Mouse (Mus musculus) c-Kit-positive CD71-positive TER-119-positive erythroid progenitor cells, embryonic 14.5 days (primary cell): ENCODE measurements around the gene Arhgef40.
"Not testable (repeated sequence)": the region's sequence is repeated elsewhere in the genome, so short reads cannot be mapped to it uniquely, and the experiment has no call there.

Experiments used
- DNase-seq: peaks from one replicate; pipeline ENCODE4 v3.0.0-alpha.2; 2013; ENCODE audit warnings: low spot score

The Arhgef40 gene

DNA sequence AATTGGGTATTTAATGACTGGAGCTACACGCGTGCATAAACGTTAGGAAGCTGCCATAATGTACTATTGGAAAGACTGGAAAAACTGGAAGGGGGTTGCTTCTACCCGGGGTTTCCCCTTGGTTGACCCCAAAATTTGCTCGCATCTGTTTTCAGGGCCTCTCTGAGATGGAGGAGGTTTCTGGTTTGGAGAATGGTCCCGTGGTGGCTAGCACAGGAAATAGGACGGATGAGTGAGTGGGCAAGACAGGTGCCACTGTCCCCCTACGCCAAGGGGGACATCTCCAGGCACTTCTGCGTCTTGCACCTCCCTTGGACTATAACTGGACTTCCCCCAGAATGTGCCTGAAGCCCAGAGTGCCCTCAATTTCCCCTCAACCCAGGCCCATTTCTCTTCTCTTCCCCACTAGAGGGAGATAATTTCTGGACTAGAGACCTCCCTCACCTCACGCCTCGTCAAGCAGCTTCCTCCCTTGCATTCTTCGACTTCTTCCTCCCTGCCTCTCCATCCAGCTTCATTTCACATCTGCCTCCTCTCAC is 34.6 kb downstream of the Arhgef40 start:
- DNase-seq: no peak

- peak; percentile 94 for DNase-seq
These were observed 35.2 kb downstream of the Arhgef40 start for GRCm38 (mm10) chr14:52019590-52020340.

- peak; percentile 81 for DNase-seq
These were observed 36.1 kb downstream of the Arhgef40 start, which contains the start of gene Zfp219 for GRCm38 (mm10) chr14:52020486-52021137. Gene Zfp219, minus strand, starts transcription at chr14:52020733.

DNA sequence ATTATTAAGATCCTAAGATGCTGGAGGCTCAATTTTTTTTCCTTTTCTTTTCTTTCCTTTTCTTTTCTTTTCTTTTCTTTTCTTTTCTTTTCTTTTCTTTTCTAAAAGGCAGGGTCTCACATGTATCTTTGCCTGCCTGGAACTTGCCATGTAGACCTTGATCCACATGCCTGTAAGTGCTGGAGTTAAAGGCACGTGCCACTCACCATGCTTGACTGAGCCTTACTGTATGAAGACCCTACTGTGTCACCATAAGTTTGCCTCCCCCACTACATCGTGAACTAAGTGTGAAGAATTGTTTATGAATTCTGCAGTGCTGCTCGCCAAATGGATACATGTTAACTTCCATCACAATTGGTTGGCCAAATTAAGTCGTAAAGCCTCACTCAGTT is 36.6 kb downstream of the Arhgef40 start:
- no peak for DNase-seq

- no peak for DNase-seq
These were observed 37.2 kb downstream of the Arhgef40 start for GRCm38 (mm10) chr14:52021568-52022212.

GRCm38 (mm10) chr14:52022244-52022708 is 37.8 kb downstream of the Arhgef40 start:
- no peak for DNase-seq

- peak; percentile 82 for DNase-seq
These were observed 38.4 kb downstream of the Arhgef40 start for GRCm38 (mm10) chr14:52022709-52023459.

DNA sequence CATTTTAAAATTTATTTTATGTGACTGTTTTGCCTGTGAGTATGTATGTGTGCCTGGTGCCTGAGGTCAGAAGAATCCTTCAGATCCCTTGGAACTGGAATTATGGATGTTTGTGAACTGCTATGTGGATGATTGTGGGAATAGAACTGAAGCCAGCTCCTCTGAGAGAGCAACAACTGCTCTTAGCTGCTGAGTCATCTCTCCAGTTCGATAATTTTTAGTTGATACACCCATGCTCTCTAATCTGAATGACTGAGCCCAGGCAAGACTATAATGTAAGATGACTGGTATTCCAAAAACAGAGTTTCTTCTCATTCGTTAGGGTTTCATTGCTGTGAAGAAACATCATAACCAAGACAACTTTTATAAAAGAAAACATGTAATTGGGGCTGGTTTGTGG is 39.6 kb downstream of the Arhgef40 start:
- DNase-seq: no peak

DNA sequence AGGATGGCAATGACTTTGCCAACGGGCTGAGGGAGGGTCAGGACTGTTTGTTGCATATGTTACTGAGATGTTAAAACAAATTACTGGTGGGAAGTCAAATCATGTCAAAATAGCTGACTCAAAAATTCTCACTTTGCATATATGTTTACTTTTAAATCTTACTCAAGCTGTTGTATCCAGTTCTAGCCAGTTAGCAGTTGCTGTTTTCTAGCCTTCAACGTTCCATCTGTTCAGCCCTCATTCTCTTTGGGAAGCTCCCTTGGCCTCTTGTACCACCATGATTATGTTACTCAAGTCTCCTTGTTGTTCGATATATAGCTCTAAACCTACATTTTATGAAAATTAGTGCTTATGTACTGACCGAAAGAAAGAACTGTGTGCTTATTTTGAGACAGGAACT is 41.8 kb downstream of the Arhgef40 start:
- no peak for DNase-seq

- DNase-seq: no peak
These were observed 51.4 kb downstream of the Arhgef40 start for GRCm38 (mm10) chr14:52035926-52036325.

DNA sequence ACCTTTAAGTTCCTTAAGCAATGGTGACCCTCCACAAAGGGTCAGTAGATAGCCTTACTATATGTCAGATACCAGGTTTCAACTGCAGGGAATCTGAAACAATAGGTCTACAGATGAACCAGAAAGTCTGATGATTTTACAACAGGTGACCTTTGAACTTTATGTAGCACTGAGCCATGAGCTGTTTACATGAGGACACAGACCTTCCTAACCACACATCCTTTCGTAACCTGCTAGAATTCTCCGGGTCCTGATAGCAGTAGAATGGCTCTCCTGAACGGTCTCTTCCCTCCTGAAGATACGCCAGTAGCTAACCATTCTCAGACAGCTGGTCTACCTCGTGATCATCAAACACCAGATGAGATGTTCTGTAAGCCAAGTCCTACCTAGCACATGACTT is 54.8 kb downstream of the Arhgef40 start:
- DNase-seq: no peak

- not testable (repeated sequence) for DNase-seq
These were observed 57.8 kb downstream of the Arhgef40 start, which contains the start of gene Olfr221 for GRCm38 (mm10) chr14:52042359-52042758. Gene Olfr221, minus strand, starts transcription at chr14:52042459.

GRCm38 (mm10) chr14:52043446-52043845 is 58.9 kb downstream of the Arhgef40 start:
- no peak for DNase-seq

- peak; percentile 12 for DNase-seq
These were observed 60.6 kb downstream of the Arhgef40 start for GRCm38 (mm10) chr14:52044901-52045678.

DNA sequence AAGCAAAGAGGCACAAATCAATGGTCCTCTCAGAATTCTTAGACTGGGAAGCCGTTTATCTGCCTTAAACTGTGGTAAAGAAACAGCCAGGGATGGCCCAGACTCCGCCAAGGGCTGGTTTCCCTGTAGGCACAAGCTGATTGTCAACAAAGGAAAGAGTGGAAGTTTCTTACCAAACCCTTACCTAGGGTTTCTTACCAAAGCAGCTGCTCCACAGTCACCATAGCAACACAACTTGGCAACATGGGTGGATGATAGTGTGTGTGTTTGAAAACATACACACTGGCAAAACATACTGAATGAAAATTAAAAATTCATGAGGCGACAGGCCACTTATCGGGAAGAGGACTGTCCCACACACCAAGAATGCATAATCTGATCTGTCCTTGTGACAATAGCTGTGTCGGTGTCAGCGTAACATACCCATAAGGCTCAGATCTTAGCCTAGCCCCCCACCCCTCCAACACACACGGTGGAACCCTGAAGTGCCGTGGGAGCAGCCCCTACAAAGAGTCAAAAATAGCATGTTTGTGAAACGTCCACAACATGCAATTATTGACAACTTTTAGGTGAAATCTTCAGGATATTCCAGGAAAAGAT is 61.5 kb downstream of the Arhgef40 start:
- DNase-seq: no peak

DNA sequence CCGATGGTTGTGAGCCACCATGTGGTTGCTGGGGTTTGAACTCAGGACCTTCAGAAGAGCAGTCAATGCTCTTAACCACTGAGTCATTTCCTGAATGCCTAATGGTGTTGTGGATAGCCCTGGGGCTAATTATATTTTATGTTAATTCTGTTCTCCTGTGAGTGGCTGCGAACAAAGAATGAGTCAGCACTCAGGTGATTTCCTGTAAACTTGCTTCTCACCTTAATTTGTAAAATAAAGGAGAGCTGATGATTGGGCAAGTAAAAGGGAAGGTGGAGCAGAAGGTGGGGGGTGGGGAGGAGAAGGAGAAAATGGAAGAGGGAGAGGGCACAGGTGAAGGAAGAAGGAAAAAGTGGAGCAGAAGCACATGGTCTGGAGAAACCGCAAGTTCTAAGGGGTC is 68.2 kb downstream of the Arhgef40 start:
- not testable (repeated sequence) for DNase-seq
